Mouse (Mus musculus): ENCODE results near the gene Slc6a15. TPM values are rescaled to one million over a fixed set of nuclear protein-coding genes. Genes with fewer than 3 reads are reported as not detected.

Slc6a15 gene
- polyA plus RNA-seq (2015; fragmentation: Nextera tagmentation; extraction: Ambion mirVana): 0.94 and 1.2 TPM in 2 replicates

DNA sequence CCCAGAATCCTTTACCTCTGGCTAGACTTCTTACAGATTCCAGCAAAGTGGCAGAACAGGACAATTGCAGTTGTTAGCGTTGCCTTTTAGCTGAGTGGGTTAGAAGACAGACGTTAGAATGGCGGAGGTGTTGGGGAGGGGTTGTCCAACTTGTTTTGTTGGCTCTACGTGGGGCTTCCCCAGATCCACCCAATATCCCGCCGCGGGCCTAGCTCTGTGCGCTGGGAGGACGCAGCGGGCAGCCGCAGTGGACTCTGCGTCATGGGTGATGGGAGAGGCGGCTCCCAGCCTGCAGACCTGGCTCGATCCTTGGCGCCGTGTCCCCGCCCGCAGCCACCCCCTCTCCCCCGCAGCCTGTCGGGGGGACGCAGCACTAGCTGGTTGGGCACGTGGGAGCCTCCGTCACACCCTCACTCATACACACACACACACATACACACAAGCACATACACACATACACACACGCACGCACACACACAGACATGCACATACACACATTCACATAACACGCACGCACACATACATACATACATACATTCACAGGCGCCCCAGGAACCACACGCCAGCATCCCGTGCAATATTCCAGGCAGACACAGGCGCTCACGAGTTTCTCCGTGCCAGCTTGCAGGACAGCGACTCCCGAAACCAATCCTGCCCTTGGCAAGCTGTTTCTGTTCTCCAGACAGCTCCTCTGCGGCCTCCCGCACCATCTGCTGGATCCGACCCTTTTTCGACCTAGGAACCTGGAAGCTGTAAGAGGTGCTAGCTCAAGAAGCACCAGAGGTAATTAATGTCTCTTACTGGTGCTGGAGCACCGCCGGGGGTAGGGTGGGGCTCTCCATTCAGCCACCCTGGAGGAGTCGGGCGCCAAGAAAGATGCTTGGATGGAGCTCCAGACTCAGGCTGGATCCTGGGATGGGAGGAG lies at the start of gene Slc6a15:
TSS of gene Slc6a15 (plus strand) at position 413 of the 925 bp plus-strand sequence.

Other genes starting within 250 kb of the Slc6a15 start
- gene Lrriq1, start 131.5 kb upstream of the Slc6a15 start, polyA plus RNA-seq (2015; fragmentation: Nextera tagmentation; extraction: Ambion mirVana): 0.30 and 0.47 TPM in 2 replicates

Measured in urinary bladder, postnatal 0 days (tissue).